Mouse (Mus musculus): ENCODE data around the gene Cpne4.

DNA sequence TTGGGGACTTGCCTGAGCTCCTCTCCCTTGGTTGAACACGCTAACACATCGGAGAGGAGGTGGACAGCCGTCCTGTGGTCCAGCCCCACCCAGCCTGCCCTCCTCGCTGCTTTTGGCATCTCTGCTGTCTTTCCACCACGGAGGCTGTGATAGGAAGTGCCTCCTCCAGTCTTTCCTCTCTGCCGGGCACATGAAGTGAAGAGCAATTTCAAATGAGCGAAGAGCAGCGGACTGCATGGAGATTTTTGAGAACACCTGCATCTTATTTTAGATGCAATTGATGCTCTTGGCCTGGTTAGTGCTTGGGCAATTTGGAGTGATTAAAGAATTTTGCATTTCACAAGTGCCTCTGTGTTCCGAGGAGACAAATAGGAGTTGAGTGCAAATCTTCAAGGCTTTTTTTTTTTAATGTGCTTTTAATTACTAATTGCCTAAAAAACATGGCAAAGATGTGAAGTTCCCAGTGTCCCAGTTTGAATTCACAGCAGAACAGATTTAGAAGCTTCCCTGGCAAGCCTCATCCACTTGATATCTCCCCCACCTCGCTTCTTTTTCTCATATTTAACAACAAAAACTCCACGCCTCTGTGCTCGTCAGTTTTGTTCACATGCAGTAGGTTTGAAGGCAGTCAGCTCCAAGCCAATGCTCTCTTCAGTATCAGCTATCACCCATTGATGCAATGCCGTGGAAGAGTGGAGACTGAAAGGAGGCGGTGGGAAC, 195.7 kb downstream of the Cpne4 start:
- TF ChIP-seq GATA1 (IDR thresholded peaks at IDR 0.05; ENCODE audit: low read length) (no peak), TAL1 (IDR thresholded peaks at IDR 0.05; ENCODE audit: low read length) (no peak)
